Mouse (Mus musculus): Measurements from ENCODE around the gene Calcb.

- TF ChIP-seq CTCF (IDR thresholded peaks at IDR 0.05; ENCODE audit: control insufficient read depth, insufficient read depth, insufficient read length), result no peak
- no peak for TF ChIP-seq CEBPB (IDR thresholded peaks at IDR 0.05; ENCODE audit: low read depth)
- TF ChIP-seq MYOD1 (IDR thresholded peaks at IDR 0.05; ENCODE audit: control insufficient read depth, insufficient read length, low read depth), result no peak
These were observed 45.7 kb upstream of the Calcb start for GRCm38 (mm10) chr7:114672697-114673096.

All from C2C12 (cell line).